Mouse (Mus musculus): ENCODE measurements around the gene Pus10. TPM values are rescaled to one million over a fixed set of nuclear protein-coding genes. Genes with fewer than 3 reads are reported as not detected.

The Pus10 gene
- polyA plus RNA-seq, 1 experiment from 2014 or later: 14.3 TPM

DNA sequence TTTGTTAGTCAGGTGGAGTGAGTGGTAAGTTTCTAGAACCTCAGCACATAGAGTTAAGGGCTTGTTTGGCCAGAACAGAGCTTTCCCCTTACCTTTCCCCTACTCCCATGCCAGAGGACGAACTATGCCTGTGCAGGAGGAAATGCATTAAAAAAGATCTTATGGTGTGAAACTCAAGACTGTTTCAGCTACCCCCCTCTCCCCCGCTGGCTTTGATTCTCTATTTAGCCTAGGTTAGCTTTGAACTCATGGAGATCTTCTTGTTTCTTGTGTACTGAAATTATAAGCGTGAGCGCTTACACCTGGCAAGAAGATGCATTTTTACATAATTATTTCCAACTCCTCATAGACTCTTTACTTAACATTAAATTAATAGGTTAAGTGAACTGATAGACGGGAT, 1.1 kb downstream of the Pus10 start:
- Histone ChIP-seq H3K9me3 (no peaks in the 10 kb centered on the region), H3K36me3 (no peaks in the 10 kb centered on the region), H3K4me2 (peak overlapping the region; percentile 69), H3K4me1 (replicated peaks) (peaks cover 37% of the 10 kb centered on the region), H3K9ac (peak overlapping the region; percentile 88), H3K27me3 (no peaks in the 10 kb centered on the region), H3K4me3 (peak overlapping the region; percentile 81), H3K27ac (replicated peaks) (peak overlapping the region; percentile 96)
- no peak for ATAC-seq (ENCODE audit: low read depth)
- 11% methylated on average over 5 of the region's 5 CpGs for WGBS

GRCm38 (mm10) chr11:23667128-23667527, 1.7 kb downstream of the Pus10 start:
- H3K9ac ChIP-seq: peak overlapping the region; percentile 88
- peaks cover 34% of the 10 kb centered on the region for H3K4me1 ChIP-seq (replicated peaks)
- H3K27ac ChIP-seq (replicated peaks): no peak overlapping the region
- no peaks in the 10 kb centered on the region for H3K27me3 ChIP-seq
- 0 out of 2 replicates have a peak, but pooled peaks cover 3% of the 10 kb centered on the region for H3K36me3 ChIP-seq
- H3K4me2 ChIP-seq: peak overlapping the region; percentile 69
- H3K9me3 ChIP-seq: no peaks in the 10 kb centered on the region
- ATAC-seq (ENCODE audit: low read depth): no peak
- peak overlapping the region; percentile 81 for H3K4me3 ChIP-seq
- 39% methylated on average over 3 of the region's 3 CpGs for WGBS

DNA sequence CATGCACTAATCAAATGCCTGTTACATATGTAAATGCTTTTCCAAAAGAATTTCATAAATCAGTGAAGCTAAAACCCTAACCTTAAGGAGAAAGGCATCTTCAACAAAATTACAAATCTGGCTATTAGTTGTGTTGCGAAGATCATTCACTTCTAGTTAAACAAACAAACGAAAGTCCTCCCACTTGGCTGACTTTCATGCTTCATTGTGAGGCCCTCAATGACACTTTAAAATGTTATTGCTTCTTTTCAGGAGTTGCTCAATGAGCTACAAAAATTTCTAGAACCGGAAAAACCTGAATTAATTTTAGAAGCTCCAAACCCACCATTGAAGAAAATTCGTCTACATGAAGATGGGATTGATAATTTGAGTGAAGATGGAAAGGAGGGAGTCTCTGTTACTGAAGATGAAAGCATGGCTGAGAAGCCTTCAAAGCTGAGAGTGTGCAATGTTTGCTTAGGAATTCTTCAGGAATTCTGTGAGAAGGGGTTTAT, 6.8 kb downstream of the Pus10 start:
- peaks cover 52% of the 10 kb centered on the region for H3K36me3 ChIP-seq
- ATAC-seq (ENCODE audit: low read depth): no peak
- H3K27me3 ChIP-seq: no peaks in the 10 kb centered on the region
- H3K27ac ChIP-seq (replicated peaks): no peak overlapping the region
- H3K9ac ChIP-seq: no peak overlapping the region
- no peak overlapping the region for H3K4me2 ChIP-seq
- WGBS: 87% methylated on average over 4 of the region's 4 CpGs
- H3K9me3 ChIP-seq: no peaks in the 10 kb centered on the region
- H3K4me3 ChIP-seq: no peak overlapping the region
- peaks cover 5% of the 10 kb centered on the region for H3K4me1 ChIP-seq (replicated peaks)

DNA sequence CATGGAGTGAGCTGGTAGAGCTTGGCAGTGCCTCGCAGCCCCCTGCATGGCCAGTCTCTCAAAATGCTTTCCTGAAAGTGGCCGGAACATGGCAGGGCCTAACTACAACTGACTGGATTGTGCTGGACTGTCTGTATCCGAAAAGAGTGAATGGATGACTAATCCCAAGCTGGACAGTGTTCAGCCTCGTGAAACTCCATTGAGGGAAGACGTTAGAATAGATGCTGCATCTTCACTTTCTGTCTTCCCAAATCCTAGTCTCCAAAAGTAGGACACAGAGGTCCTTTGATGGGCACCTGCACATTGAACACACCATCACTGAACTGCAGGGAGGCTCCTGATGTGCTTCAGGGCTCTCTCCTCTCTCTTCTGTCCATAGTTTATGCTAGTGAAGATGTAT, 10.6 kb downstream of the Pus10 start:
- Histone ChIP-seq H3K4me3 (no peak overlapping the region), H3K27ac (replicated peaks) (no peak overlapping the region), H3K9ac (no peak overlapping the region), H3K9me3 (no peaks in the 10 kb centered on the region), H3K27me3 (no peaks in the 10 kb centered on the region), H3K4me1 (replicated peaks) (no peaks in the 10 kb centered on the region), H3K4me2 (no peak overlapping the region), H3K36me3 (peaks cover 81% of the 10 kb centered on the region)
- ATAC-seq (ENCODE audit: low read depth): no peak
- 93% methylated on average over 5 of the region's 5 CpGs for WGBS

DNA sequence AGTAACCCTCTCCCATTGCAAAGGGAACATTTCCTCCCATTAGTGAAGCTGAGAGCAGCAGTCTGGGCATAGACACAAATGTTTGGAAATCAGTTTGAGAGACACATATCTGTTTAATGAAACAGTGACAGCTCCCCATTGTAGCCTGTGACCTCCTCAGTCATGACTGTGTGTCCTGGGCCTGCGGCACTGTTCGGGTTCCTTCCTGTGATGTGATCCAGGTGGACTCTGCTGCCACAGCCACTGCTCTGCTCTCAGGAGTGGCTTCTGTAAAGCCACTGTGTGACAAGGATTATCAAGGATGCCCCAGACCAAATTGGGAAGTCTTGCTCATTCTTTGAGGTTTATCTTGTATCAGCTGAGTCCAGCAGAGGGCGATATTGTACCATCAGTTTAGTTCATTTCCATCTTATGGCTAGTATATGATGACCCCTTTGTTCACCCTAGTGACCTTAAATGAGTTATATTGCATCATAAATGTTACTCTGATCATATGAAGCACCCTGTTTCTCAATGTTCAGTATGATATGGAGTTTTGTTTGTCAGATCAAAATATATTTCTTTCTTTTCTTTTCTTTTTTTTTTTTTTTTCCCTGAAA, 13.7 kb downstream of the Pus10 start:
- Histone ChIP-seq H3K36me3 (peaks cover 85% of the 10 kb centered on the region), H3K27ac (replicated peaks) (0 out of 2 replicates have a peak overlapping the region, but pooled peaks have one; percentile 1), H3K27me3 (no peaks in the 10 kb centered on the region), H3K9ac (no peak overlapping the region), H3K4me1 (replicated peaks) (no peaks in the 10 kb centered on the region), H3K4me2 (no peak overlapping the region), H3K9me3 (no peaks in the 10 kb centered on the region), H3K4me3 (no peak overlapping the region)
- peak; percentile 36; the same call in 1 of the 2 replicates for ATAC-seq (ENCODE audit: low read depth)
- WGBS: 49% methylated on average over 3 of the region's 3 CpGs

DNA sequence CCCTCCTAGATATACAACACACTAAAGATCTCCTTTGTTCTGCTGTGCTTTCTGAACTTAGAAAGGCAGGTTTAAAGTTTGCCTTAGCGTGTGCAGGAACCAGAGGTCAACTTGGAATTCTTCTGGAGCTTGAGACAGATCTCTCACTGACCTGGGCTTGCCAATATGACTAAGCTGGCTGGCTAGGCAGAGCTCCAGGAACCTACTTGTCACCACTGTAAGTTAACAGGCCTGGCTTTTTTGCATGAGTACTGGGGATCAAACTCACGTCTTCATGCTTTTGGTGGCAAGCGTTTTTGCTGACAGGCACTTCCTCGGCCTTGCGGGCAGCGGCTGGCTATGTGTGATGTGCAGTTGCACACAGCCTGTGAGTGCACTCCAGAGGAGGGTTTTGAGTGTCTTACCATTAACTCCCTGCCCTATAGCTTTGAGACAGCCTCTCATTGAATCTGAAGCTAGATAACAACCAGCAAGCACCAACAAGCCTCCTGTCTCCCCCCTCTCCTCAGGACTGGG, 15.0 kb downstream of the Pus10 start:
- Histone ChIP-seq H3K27me3 (no peaks in the 10 kb centered on the region), H3K4me1 (replicated peaks) (no peaks in the 10 kb centered on the region), H3K9ac (no peak overlapping the region), H3K9me3 (no peaks in the 10 kb centered on the region), H3K36me3 (peaks cover 72% of the 10 kb centered on the region), H3K4me2 (no peak overlapping the region), H3K27ac (replicated peaks) (no peak overlapping the region), H3K4me3 (no peak overlapping the region)
- no peak for ATAC-seq (ENCODE audit: low read depth)
- 92% methylated on average over 6 of the region's 6 CpGs for WGBS

DNA sequence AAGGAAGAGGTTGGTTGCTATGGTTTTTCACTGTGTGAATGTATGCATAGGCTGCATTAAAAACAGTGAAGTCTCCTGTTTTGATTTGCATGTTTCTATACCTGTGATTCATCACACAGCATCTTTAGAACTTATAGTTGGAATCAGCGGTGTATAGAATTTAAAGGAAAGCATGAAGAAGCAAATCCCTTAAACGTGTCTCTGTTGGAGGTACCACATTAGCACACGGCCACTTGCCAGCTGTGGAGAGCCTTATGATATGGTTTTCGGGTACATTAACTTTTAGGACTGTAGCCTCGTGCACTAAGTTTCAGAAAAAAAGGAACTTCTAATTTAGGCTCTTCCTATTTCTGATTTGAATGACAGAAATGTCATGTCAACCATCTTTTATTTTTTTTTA, 17.1 kb downstream of the Pus10 start:
- no peak for ATAC-seq (ENCODE audit: low read depth)
- Histone ChIP-seq H3K4me3 (no peak overlapping the region), H3K4me2 (no peak overlapping the region), H3K4me1 (replicated peaks) (no peaks in the 10 kb centered on the region), H3K9me3 (no peaks in the 10 kb centered on the region), H3K9ac (no peak overlapping the region), H3K27me3 (no peaks in the 10 kb centered on the region), H3K27ac (replicated peaks) (no peak overlapping the region), H3K36me3 (peaks cover 67% of the 10 kb centered on the region)
- 89% methylated on average over 5 of the region's 5 CpGs for WGBS

- Histone ChIP-seq H3K9ac (no peak overlapping the region), H3K27ac (replicated peaks) (no peak overlapping the region), H3K4me3 (no peak overlapping the region), H3K9me3 (no peaks in the 10 kb centered on the region), H3K27me3 (no peaks in the 10 kb centered on the region), H3K36me3 (peaks cover 44% of the 10 kb centered on the region), H3K4me1 (replicated peaks) (no peaks in the 10 kb centered on the region), H3K4me2 (no peak overlapping the region)
- no peak for ATAC-seq (ENCODE audit: low read depth)
- 93% methylated on average over 5 of the region's 5 CpGs for WGBS
Measured at GRCm38 (mm10) chr11:23686671-23687070, 21.2 kb downstream of the Pus10 start.

- H3K9ac ChIP-seq: no peak overlapping the region
- H3K27me3 ChIP-seq: no peaks in the 10 kb centered on the region
- WGBS: 87% methylated on average over 1 of the region's 1 CpGs
Measured at GRCm38 (mm10) chr11:23688060-23688459, 22.6 kb downstream of the Pus10 start.

DNA sequence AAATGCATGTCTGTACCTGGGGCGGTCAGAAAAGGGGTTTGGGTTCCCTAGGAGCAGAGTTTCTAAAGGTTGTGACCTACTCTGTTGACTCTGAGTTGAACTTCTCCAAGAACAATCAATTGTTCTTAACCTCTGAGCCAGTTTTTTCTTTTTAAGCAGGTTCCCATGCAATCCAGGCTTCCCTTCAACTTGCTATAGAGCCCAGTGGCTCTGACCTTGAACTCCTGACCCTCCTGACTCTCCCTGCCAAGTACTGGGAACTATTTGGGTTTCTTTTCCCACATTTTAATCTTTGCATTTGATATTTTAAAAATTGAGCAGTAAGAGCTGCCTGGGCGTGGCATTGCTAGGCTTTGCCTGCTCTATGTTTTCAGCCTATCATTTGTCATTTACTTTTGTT, 27.8 kb downstream of the Pus10 start:
- no peak overlapping the region for H3K27ac ChIP-seq (replicated peaks)
- H3K36me3 ChIP-seq: peaks cover 20% of the 10 kb centered on the region
- no peaks in the 10 kb centered on the region for H3K27me3 ChIP-seq
- no peak overlapping the region for H3K4me2 ChIP-seq
- no peak overlapping the region for H3K4me3 ChIP-seq
- 89% methylated on average over 2 of the region's 2 CpGs for WGBS
- H3K9me3 ChIP-seq: no peaks in the 10 kb centered on the region
- H3K9ac ChIP-seq: no peak overlapping the region
- H3K4me1 ChIP-seq (replicated peaks): no peaks in the 10 kb centered on the region
- no peak for ATAC-seq (ENCODE audit: low read depth)

More at GRCm38 (mm10) chr11:23688060-23688459, 22.6 kb downstream of the Pus10 start:
- H3K9me3 ChIP-seq: no peaks in the 10 kb centered on the region
- no peak for ATAC-seq (ENCODE audit: low read depth)
- H3K27ac ChIP-seq (replicated peaks): no peak overlapping the region
- no peak overlapping the region for H3K4me3 ChIP-seq
- H3K36me3 ChIP-seq: peaks cover 35% of the 10 kb centered on the region
- no peaks in the 10 kb centered on the region for H3K4me1 ChIP-seq (replicated peaks)
- no peak overlapping the region for H3K4me2 ChIP-seq

GRCm38 (mm10) chr11:23695847-23696246, 30.4 kb downstream of the Pus10 start:
- ATAC-seq (ENCODE audit: low read depth): no peak

DNA sequence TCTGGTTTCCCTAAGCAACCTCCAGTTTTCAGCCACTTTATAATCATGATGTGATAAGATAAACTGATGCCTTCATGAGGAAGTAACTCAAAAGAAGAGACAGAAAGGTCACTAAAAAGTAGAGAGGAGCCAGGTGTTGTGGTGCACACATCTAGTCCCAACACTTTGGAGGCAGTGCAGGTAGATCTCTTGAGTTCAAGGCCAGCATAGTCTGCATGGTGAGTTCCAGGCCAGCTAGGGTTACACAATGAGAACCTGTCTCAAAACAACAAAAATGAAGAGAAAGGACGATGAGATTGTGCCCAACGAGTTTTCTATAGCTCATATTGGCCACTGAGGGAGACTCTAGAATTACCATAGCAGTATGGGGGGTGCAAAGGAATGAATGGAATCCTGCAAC, 33.1 kb downstream of the Pus10 start:
- WGBS: 77% methylated on average over 2 of the region's 2 CpGs
- Histone ChIP-seq H3K27ac (replicated peaks) (no peak overlapping the region), H3K27me3 (no peaks in the 10 kb centered on the region), H3K36me3 (peaks cover 24% of the 10 kb centered on the region), H3K4me3 (no peak overlapping the region), H3K4me2 (no peak overlapping the region), H3K9me3 (no peaks in the 10 kb centered on the region), H3K9ac (no peak overlapping the region), H3K4me1 (replicated peaks) (no peaks in the 10 kb centered on the region)
- no peak for ATAC-seq (ENCODE audit: low read depth)

More at GRCm38 (mm10) chr11:23695847-23696246, 30.4 kb downstream of the Pus10 start:
- Histone ChIP-seq H3K36me3 (peaks cover 12% of the 10 kb centered on the region), H3K4me1 (replicated peaks) (no peaks in the 10 kb centered on the region), H3K4me2 (no peak overlapping the region), H3K27ac (replicated peaks) (no peak overlapping the region), H3K9ac (no peak overlapping the region), H3K9me3 (no peaks in the 10 kb centered on the region), H3K27me3 (no peaks in the 10 kb centered on the region), H3K4me3 (no peak overlapping the region)
